Mouse (Mus musculus) kidney, embryonic 14.5 days (tissue): ENCODE measurements around the gene Exosc8. TPM values are rescaled to one million over a fixed set of nuclear protein-coding genes. Genes with fewer than 3 reads are reported as not detected.

ENCODE experiments used
- ATAC-seq: fragments of 200-750 bp; cut with Nextera tagmentation; 2 replicates; pipeline ENCODE4 v1.8.0; 2017; ENCODE audit warnings: moderate number of reproducible peaks, mild to moderate bottlenecking, moderate TSS enrichment, moderate library complexity; ENCODE audit not compliant: low FRiP score, low TSS enrichment
- H3K27ac ChIP-seq: fragments of 300-500 bp; sonication (generic); 2 replicates; pipeline ENCODE4 v1.5.1; 2014; ENCODE audit warnings: low read depth, mild to moderate bottlenecking, low read length, moderate library complexity, mixed read lengths
- H3K27me3 ChIP-seq: fragments of 300-500 bp; sonication (generic); 2 replicates; pipeline ENCODE4 v1.6.1; 2014; ENCODE audit warnings: mild to moderate bottlenecking, low read length; ENCODE audit not compliant: control insufficient read depth, insufficient read depth
- H3K36me3 ChIP-seq: fragments of 300-500 bp; sonication (generic); 2 replicates; pipeline ENCODE4 v1.6.1; 2014; ENCODE audit warnings: low read length, mixed read lengths; ENCODE audit not compliant: control insufficient read depth, insufficient read depth
- H3K4me1 ChIP-seq: fragments of 300-500 bp; sonication (generic); 2 replicates; pipeline ENCODE4 v1.6.1; 2014; ENCODE audit warnings: low read length, mixed read lengths; ENCODE audit not compliant: control insufficient read depth, insufficient read depth
- H3K4me2 ChIP-seq: fragments of 300-500 bp; sonication (generic); replicated peaks from 2 replicates; pipeline ENCODE4 v1.6.1; 2014; ENCODE audit warnings: low read depth, mild to moderate bottlenecking, low read length
- H3K4me3 ChIP-seq: fragments of 300-500 bp; sonication (generic); 2 replicates; pipeline ENCODE4 v1.5.1; 2014; ENCODE audit warnings: mild to moderate bottlenecking, low read length
- H3K9ac ChIP-seq: fragments of 300-500 bp; sonication (generic); 2 replicates; pipeline ENCODE4 v1.6.1; 2014; ENCODE audit warnings: low read depth, mild to moderate bottlenecking, low read length, moderate library complexity
- H3K9me3 ChIP-seq: fragments of 300-500 bp; sonication (generic); 2 replicates; pipeline ENCODE4 v1.6.1; 2016; ENCODE audit warnings: low read length; ENCODE audit not compliant: control insufficient read depth
- WGBS: fragments of 180-500 bp; shearing (Covaris S2); extraction: QIAGEN DNeasy Blood & Tissue Kit; methylation state at CpG from one replicate; pipeline ENCODE4 v1.1.7; 2014; 5-methylcytosine and 5-hydroxymethylcytosine counted together
- polyA plus RNA-seq: library from polyadenylated mRNA; unstranded; fragments of >200 nt; fragmentation: Nextera tagmentation; extraction: Ambion mirVana; gene quantifications from 2 replicates; pipeline ENCODE4 v1.2.1, GENCODE M21; 2014

The Exosc8 gene
- polyA plus RNA-seq, 1 experiment from 2014 or later, result 185 TPM

- Histone ChIP-seq H3K27me3 (no peaks in the 10 kb centered on the region), H3K4me3 (peak overlapping the region; percentile 7; the same call in 1 of the 2 replicates), H3K9me3 (no peaks in the 10 kb centered on the region), H3K9ac (no peak overlapping the region), H3K4me1 (no peaks in the 10 kb centered on the region), H3K27ac (no peak overlapping the region), H3K4me2 (peak overlapping the region; percentile 12), H3K36me3 (no peaks in the 10 kb centered on the region)
- ATAC-seq, result no peak
- WGBS, result 72% methylated on average over 18 of the region's 18 CpGs
Measured at GRCm38 (mm10) chr3:54764418-54764817, 29.2 kb upstream of the Exosc8 start.

GRCm38 (mm10) chr3:54761258-54761657 is 26.1 kb upstream of the Exosc8 start:
- H3K9me3 ChIP-seq, result no peaks in the 10 kb centered on the region
- no peaks in the 10 kb centered on the region for H3K36me3 ChIP-seq
- H3K9ac ChIP-seq, result no peak overlapping the region
- H3K4me2 ChIP-seq, result no peak overlapping the region
- no peak for ATAC-seq
- no peak overlapping the region for H3K27ac ChIP-seq
- no peak overlapping the region for H3K4me3 ChIP-seq
- WGBS, result 97% methylated on average over 1 of the region's 1 CpGs
- no peaks in the 10 kb centered on the region for H3K4me1 ChIP-seq
- H3K27me3 ChIP-seq, result no peaks in the 10 kb centered on the region

GRCm38 (mm10) chr3:54760321-54761115 is 25.3 kb upstream of the Exosc8 start:
- ATAC-seq, result no peak
- no peak overlapping the region for H3K27ac ChIP-seq

DNA sequence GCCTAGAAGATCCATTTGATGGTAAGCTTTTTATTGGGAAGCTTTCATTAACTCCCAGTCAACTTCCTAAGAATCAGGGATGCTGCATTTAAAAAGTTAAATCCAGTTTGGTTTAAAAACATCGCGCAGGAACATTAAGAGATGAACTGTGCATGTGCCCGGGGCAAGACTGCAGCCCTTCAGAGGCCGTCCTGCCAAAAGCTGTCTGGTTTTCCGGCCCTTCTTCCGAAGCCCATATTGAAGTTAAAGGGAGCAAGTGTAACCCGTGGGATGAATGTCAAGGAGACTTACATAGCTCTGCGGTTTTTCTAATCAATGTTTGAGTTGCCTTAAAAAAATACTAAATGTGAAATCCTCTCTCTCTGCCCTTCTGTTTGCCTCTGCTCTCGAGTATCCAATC is 24.0 kb upstream of the Exosc8 start:
- Histone ChIP-seq H3K4me3 (no peak overlapping the region), H3K9me3 (no peaks in the 10 kb centered on the region), H3K4me1 (peaks cover 9% of the 10 kb centered on the region; the same call in 1 of the 2 replicates), H3K9ac (no peak overlapping the region), H3K4me2 (no peak overlapping the region), H3K27me3 (no peaks in the 10 kb centered on the region), H3K27ac (no peak overlapping the region), H3K36me3 (no peaks in the 10 kb centered on the region)
- no peak for ATAC-seq
- WGBS, result 74% methylated on average over 9 of the region's 9 CpGs

More at GRCm38 (mm10) chr3:54760321-54761115, 25.3 kb upstream of the Exosc8 start:
- Histone ChIP-seq H3K4me2 (no peak overlapping the region), H3K36me3 (no peaks in the 10 kb centered on the region), H3K9ac (no peak overlapping the region), H3K27me3 (no peaks in the 10 kb centered on the region), H3K4me3 (no peak overlapping the region), H3K9me3 (no peaks in the 10 kb centered on the region), H3K4me1 (no peaks in the 10 kb centered on the region)
- WGBS, result 53% methylated on average over 15 of the region's 15 CpGs

- H3K9ac ChIP-seq, result no peak overlapping the region
- no peak for ATAC-seq
- peaks cover 9% of the 10 kb centered on the region; the same call in 1 of the 2 replicates for H3K4me1 ChIP-seq
- H3K27me3 ChIP-seq, result no peaks in the 10 kb centered on the region
- WGBS, result 68% methylated on average over 8 of the region's 8 CpGs
- H3K27ac ChIP-seq, result no peak overlapping the region
- no peaks in the 10 kb centered on the region for H3K9me3 ChIP-seq
- no peak overlapping the region; the same call in 1 of the 2 replicates for H3K4me2 ChIP-seq
- H3K36me3 ChIP-seq, result no peaks in the 10 kb centered on the region
- no peak overlapping the region for H3K4me3 ChIP-seq
Measured at GRCm38 (mm10) chr3:54757446-54757845, 22.3 kb upstream of the Exosc8 start.

GRCm38 (mm10) chr3:54756058-54756457 is 20.9 kb upstream of the Exosc8 start:
- Histone ChIP-seq H3K4me2 (peak overlapping the region; percentile 99), H3K4me1 (peaks cover 9% of the 10 kb centered on the region; the same call in 1 of the 2 replicates), H3K9ac (peak overlapping the region; percentile 76; the same call in 1 of the 2 replicates), H3K4me3 (peak overlapping the region; percentile 71), H3K27ac (peak overlapping the region; percentile 76), H3K36me3 (0 out of 2 replicates have a peak, but pooled peaks cover 2% of the 10 kb centered on the region), H3K9me3 (no peaks in the 10 kb centered on the region), H3K27me3 (no peaks in the 10 kb centered on the region)
- WGBS, result 0% methylated on average over 11 of the region's 11 CpGs
- ATAC-seq, result peak; percentile 48; the same call in 1 of the 2 replicates

GRCm38 (mm10) chr3:54755145-54756041 is 20.2 kb upstream of the Exosc8 start, which contains the start of gene Smad9:
TSS of gene Smad9 (plus strand) at chr3:54755582.
- peak within 1 kb of the TSS; percentile 76 for H3K9ac ChIP-seq
- peak within 1 kb of the TSS; percentile 76 for H3K27ac ChIP-seq
- no peaks in the 10 kb centered on the region for H3K27me3 ChIP-seq
- WGBS, result under 1% methylated on average over 65 of the region's 66 CpGs
- peak; percentile 89 for ATAC-seq
- peak within 1 kb of the TSS; percentile 99 for H3K4me2 ChIP-seq
- H3K4me3 ChIP-seq, result peak within 1 kb of the TSS; percentile 71
- H3K9me3 ChIP-seq, result no peaks in the 10 kb centered on the region
- H3K36me3 ChIP-seq, result peaks cover 5% of the 10 kb centered on the region
- peaks cover 9% of the 10 kb centered on the region; the same call in 1 of the 2 replicates for H3K4me1 ChIP-seq

DNA sequence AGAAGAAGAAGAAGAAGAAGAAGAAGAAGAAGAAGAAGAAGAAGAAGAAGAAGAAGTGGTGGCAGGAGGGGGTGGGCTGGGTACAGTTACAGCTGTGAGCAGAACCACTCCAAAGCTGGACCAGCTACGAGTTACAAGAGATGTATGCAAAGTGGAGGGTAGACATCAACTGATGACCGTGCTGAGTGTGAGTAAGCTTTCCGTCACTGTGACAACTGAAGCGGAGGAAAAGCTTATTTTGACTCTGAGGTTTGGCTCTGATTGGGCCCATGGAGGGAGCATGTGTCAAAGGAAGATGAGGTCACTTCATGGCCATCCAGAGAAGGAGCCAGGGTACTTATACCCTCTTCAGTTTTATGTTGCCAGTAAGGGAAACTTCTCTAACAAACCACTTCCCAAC is 18.2 kb upstream of the Exosc8 start:
- Histone ChIP-seq H3K4me1 (peaks cover 9% of the 10 kb centered on the region; the same call in 1 of the 2 replicates), H3K27ac (no peak overlapping the region), H3K9me3 (no peaks in the 10 kb centered on the region), H3K9ac (no peak overlapping the region), H3K4me3 (no peak overlapping the region), H3K4me2 (no peak overlapping the region), H3K36me3 (peaks cover 25% of the 10 kb centered on the region), H3K27me3 (no peaks in the 10 kb centered on the region)
- 64% methylated on average over 4 of the region's 4 CpGs for WGBS
- ATAC-seq, result no peak
